Mouse (Mus musculus) mesoderm, embryonic 11.5 days (tissue): ENCODE measurements around the gene Pex16.
A peak's percentile ranks its signal among the peaks of the same experiment; 100 is the strongest.

ENCODE experiments used
- DNase-seq: peaks from one replicate; pipeline ENCODE4 v3.0.0-alpha.2; 2012; ENCODE audit warnings: low read depth, low spot score

Pex16 gene

GRCm38 (mm10) chr2:92374514-92374913 lies at the start of gene Pex16, which contains the start of gene Large2:
TSS of gene Pex16 (plus strand) at chr2:92374676.
TSS of gene Large2 (minus strand) at chr2:92374869.
- DNase-seq, result no peak

DNA sequence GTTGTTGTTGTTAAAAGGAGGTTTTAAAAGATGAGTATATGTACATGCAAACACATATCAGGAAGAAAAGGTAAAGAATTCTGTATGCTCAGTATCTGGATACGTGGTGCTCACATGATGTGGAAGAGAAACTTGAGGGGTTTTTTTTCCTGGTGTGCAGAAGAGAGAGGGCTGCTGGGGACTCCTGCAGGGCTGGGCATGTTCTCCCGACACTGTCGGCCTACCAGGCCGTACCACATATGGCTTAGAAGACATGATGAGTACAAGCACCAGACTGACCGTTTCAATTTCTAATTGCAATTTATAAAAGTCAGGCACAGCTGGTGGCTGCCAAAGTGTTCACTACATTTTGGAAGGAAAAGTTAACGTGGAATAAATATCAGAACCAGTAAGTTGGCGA lies 48.8 kb upstream of the Pex16 start:
- no peak for DNase-seq

- DNase-seq, result no peak
Measured at GRCm38 (mm10) chr2:92326221-92326620, 48.3 kb upstream of the Pex16 start.

- no peak for DNase-seq
Measured at GRCm38 (mm10) chr2:92327601-92328000, 46.9 kb upstream of the Pex16 start.

DNA sequence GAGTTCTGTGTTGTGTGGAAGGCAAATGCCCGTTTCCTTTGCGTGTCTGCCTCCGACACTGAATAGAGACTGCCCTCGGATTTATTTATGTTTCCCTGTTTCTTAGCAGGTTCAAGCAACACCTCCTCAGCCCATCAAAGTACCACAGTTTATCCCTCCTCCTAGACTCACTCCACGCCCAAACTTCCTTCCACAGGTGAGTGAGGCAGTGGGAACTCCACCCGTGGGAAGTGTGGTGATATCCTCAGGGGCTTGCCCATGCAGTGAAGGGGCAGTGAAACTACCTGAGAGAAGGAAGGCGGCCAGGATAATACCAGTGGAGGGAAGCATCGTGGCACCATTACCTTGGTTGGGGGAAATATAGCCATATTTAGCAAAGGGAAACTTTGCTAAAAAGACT lies 46.3 kb upstream of the Pex16 start:
- DNase-seq, result no peak

DNA sequence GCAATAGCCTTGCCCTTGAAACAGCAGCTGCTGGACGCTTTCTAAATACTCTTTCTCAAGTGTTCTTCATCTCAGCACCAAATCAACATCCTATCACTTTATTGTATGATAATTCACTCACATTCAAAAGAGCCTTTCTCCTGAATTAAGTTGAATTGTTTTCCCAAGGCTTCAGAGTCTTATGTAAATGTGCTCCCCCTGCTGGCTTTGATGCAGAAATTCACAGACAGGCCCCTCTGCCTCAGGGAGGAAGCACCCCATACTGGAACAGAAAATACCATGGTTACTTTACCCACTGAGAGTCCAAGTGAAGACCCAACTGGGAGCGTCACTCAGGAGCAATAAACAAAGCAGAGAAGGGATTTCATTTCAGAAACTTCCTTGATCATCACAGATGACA lies 43.6 kb upstream of the Pex16 start:
- peak; percentile 45 for DNase-seq

GRCm38 (mm10) chr2:92331410-92331809 lies 43.1 kb upstream of the Pex16 start:
- DNase-seq, result no peak

GRCm38 (mm10) chr2:92331871-92332270 lies 42.6 kb upstream of the Pex16 start:
- no peak for DNase-seq

DNA sequence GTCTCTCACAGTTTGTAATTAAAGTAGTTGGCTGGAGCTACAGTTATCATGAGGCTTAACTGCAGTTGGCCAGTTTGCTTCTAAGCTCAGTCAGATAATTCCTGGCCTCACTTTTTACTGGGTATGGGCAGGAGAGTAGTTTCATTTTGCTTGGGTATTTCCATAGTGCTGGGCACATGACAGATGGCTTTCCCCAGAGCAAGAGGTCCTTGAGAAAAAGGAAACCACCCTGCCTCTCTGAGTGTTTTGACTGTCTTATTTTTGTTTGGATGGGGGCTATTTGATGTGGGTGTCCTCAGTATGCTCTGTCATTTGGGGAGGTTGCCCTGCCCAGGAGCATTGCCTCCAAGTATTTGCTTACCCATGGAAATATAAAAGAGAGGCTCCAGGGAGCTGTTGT lies 32.1 kb upstream of the Pex16 start:
- no peak for DNase-seq

GRCm38 (mm10) chr2:92347191-92347590 lies 27.3 kb upstream of the Pex16 start:
- no peak for DNase-seq

DNA sequence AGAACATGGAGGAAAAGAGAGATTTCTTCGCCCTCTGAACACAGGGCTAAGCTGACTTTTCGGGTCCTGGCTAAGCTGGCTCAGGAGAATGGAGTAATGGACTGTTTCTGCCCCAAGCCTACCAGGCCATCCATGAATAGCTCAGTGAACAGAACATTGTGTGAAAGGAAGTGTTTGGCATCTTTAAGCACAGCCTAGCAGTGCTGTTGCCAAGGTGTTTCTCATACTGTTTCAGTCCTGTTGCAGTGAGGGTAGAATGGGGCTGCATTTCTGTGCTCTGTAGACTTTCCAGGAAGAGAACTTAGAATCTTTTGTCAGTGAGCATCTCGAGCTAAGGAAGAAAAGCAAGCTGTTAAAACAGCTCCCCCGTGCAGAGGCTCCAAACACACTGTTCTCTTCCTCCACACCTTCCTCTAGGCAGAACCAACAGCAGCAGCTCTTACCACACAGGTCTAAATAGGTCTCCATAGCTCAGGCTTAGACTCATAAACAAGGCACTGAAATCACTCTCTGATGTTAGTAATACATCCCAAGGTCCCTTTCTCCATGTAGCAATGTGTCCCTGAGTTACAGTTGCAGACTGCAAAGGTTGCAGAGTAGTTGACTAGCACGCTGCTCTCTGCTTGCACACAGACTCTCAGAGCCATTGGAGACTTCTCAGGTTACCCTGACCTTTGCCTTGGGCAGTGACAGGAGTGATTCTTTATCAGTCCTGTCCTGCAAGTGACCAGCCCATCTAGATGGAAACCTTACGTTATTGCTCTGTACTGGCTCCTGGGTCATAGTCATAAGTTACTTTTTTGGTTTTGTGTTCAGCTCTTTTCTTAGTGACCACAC lies 24.7 kb upstream of the Pex16 start:
- no peak for DNase-seq

DNA sequence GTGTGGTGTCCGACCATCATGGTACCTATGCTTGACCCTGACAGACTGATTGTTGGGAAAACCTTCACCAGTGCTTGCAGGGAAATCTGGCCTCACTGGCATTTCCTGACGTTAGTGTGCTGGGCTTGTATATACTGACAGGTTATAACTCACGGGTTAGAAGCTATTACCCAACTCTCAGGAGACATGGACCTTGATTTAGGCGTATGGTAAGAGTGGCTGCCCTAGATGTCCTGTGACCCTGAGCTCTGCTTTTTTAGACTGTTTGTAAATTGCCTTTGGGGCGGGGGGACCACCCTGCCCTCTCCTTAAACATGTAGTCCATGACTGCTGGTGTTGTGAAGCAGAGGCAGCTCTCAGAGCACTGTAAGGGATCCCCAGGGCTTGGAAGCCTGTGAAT lies 23.8 kb upstream of the Pex16 start:
- no peak for DNase-seq

DNA sequence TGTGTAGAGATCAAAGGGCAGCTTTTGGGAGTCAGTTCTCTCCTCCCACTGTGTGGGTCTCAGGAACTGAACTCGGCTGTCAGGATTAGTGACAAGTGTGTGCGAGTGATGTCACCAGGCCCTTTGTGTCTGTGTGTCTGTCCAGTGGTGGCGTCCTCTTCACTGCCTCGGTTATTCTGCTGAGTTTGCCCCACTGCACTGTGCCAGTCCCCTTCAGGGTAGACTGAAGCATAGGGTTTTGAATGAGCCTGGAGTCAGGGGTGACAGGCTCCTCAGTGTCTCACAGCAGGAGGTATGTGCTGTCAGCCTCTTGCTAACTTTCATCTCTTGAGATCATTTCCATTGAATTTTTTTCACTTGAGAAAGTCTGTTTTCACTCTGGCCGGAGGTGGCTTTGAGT lies 21.1 kb upstream of the Pex16 start:
- no peak for DNase-seq

DNA sequence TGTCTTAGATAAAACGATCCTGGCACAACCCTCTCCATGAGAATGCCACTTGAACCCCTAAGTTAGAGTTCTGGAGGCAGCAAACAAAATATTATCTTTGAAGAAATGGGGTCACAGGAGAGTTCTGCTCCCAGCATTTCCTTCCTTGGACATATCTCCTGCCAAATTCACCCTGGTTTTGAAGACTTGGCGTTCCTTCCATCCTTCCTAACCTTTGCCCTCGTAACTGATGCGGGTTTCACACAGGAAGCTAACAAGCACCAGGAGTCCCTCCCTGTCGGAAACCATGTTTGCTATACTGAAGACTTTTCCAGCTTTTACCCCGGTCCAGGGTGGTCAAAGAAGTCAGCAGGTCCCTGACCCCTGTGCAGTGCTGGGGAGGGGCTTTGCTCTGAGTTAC lies 20.3 kb upstream of the Pex16 start:
- DNase-seq, result no peak

- no peak for DNase-seq
Measured at GRCm38 (mm10) chr2:92359301-92359700, 15.2 kb upstream of the Pex16 start.

DNA sequence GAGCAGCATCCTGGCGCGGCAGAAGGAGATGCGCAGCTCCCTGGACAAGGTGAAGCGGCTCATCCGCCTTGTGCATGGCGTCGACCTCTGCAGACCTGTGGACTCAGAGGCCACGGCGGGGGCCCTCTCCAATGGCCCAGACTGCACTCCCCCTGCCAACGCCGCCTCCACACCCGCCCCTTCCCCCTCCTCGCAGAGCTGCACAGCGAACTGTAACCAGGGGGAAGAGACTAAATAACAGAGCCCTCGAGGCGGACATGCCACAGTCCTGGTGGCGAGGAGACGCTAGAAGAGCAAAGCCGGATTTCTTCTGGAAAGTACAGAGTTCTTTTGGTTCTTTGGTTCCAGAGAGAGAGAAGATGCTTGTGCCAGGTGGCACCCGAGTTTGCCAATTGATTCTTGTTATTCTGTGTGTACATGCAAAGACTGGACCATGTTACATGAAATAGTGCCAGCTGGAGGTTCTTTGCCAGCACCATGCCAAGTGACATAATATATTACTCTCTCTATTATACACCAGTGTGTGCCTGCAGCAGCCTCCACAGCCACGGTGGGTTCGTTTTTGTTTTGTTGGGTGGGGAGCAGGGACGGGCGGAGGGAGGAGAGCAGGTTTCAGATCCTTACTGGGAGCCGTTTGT lies 14.2 kb upstream of the Pex16 start:
- no peak for DNase-seq

GRCm38 (mm10) chr2:92360893-92361292 lies 13.6 kb upstream of the Pex16 start:
- no peak for DNase-seq

DNA sequence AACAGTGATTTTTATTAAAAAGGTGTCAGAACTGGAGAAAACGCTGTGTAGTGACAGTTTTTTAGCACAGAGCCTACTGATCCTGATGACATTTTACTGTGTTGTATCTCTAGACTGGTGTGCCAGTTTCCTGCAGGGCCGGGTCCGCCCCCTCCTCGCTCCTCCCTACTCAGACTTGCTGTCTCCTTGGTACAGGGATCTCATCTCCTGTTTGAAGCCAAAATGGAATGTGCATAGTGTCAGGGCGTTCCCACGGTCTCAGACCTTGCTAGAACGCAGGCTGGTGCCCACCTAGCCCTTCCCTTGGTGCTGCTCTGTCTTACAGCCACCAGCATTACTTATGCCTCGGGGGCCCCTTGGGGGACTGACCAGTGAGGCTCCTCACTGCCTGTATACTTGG lies 12.7 kb upstream of the Pex16 start:
- DNase-seq, result no peak

DNA sequence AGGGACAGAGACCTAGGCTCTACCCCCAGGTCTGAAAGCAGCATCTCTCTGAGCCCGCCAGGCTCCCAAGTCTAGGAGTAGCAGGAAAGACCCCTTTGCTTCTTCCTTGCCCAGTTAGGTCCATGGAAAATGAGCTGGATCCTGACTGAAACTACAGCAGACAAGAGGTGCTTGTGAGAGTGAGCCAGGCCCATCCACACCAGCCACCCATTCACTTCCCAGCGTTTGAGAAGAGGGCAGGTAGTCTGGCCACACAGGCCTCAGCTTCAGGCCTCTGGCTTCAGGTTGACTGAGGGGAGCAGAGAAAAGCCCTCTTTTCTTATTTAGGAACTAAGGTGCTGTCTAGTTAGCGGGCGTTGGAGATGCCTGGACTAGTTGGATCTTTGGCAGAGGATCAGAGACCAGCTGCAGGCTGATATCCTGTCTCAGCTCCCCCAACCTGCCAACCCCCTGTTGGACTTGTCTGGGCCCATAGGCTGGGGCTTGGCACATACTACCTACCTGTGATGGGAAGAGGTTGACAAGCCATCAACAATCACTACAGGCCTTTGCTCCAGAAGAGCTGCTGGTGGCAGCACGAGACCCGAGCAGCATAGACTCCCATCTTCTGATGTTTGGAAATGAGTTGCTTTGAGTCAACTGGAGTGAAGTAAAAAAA lies 11.8 kb upstream of the Pex16 start:
- no peak for DNase-seq

- DNase-seq, result no peak
Measured at GRCm38 (mm10) chr2:92364086-92364485, 10.4 kb upstream of the Pex16 start.

GRCm38 (mm10) chr2:92365568-92365967 lies 8.9 kb upstream of the Pex16 start:
- DNase-seq, result no peak

GRCm38 (mm10) chr2:92367383-92368029 lies 7.0 kb upstream of the Pex16 start:
- DNase-seq, result no peak
